Mouse (Mus musculus): Measurements from ENCODE around the gene B3gnt9.

DNA sequence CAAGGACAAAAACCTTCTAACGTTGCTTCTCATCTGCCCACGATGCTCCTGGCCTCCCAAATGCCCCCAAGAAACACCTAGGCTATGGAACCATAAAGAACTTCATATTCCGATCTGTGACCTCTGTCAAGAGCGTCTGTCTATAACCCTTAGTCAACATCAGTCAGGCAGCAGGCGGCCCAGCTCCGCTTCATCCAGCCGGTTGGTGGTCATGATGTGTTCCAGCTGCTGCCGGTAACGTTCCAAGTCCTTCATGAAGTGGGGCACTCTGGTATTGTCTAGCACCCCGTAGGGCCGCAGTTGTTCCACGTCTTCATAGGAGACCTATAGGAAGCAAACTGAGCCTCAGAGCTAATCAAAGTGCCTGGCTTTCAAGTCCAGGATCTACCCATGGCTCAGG lies 26.9 kb upstream of the B3gnt9 start:
- no peak for TF ChIP-seq POLR2A (IDR thresholded peaks at IDR 0.05; ENCODE audit: control insufficient read depth, extremely low read depth, insufficient read depth, low read length, poor library complexity)
- no peak for TF ChIP-seq CTCF (IDR thresholded peaks at IDR 0.05; ENCODE audit: borderline replicate concordance, control insufficient read depth, extremely low read depth, insufficient read depth, low read length, poor library complexity)

Measured in thymus, adult 2 months (tissue).